Mouse (Mus musculus) stomach, postnatal 0 days (tissue): ENCODE measurements around the gene Adh1.

ENCODE experiments used
- CTCF ChIP-seq: IDR thresholded peaks from 2 replicates; pipeline ENCODE4 v1.5.1; 2016; ENCODE audit warnings: antibody characterized with exemption, low read depth, mild to moderate bottlenecking, moderate library complexity
- EP300 ChIP-seq: optimal IDR thresholded peaks from 2 replicates; pipeline ENCODE3; 2016; ENCODE audit warnings: antibody characterized with exemption

DNA sequence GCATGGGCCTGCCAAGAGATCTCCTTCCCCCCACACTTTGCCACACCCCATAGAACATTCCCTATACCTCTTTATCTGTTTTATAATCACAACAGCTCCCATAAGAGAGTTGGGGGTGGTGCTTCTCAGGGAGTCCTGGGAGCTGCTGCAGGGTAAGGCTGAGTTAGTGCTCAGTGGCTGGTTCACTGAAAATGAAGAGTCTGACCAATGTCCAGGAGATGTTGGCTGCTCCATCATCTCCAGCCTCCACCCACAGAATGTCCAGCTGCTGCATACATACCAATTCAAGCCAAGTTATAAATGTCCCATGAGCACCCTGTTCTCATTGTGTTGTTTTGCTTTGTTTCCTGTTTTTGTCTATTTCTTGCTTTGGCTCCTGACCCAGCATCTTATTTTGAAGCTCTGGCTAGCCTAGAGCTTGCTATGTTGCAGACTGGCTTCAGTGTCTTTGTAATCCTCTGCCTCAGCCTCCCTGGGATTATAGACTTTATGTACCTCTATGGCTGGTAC, 14.2 kb upstream of the Adh1 start:
- no peak for TF ChIP-seq CTCF
- TF ChIP-seq EP300, result no peak
